Mouse (Mus musculus): ENCODE measurements around the gene Eri2. TPM values are rescaled to one million over a fixed set of nuclear protein-coding genes. Genes with fewer than 3 reads are reported as not detected.

Gene Eri2
- 1 to 10 TPM; 7.7 to 8.1 TPM for total RNA-seq (2021)

DNA sequence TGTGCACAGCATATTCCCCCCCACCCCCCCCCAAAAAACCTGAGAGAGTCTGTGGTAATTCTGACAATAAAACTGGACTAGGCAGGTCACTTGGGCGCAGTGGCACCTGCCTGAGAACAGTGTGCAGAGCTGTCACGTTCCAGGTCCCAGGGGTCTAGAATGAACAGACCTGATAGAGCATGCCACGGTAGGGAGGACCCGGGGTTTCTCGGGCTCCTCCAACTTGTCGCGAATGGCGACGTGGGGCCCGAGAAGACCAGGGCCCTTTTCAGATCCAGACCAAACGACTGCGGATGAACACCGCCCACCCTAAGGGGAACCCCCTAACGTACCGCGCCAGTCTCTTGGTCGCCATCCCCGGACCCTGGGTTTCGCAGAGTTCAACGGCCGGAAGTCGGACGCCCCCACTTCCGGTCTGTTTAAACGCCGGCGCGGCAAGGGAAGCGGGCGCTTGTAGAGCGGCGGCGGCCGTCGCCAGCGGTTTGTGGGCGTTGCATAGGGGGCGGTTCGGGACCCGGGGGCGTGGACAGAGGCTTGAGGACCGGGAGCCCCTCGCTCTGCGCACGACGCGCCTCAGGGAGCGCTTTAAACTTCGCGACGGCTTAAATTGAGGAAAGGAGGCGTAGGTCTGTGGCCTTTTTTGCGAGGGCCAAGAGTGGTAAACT is at the start of gene Eri2, which contains the start of gene Rexo5:
TSS of gene Eri2 (minus strand) at position 473 of the 665 bp plus-strand sequence.
TSS of gene Rexo5 (plus strand) at position 421 of the 665 bp plus-strand sequence.
- peak; percentile 74 to 75 for DNase-seq

DNA sequence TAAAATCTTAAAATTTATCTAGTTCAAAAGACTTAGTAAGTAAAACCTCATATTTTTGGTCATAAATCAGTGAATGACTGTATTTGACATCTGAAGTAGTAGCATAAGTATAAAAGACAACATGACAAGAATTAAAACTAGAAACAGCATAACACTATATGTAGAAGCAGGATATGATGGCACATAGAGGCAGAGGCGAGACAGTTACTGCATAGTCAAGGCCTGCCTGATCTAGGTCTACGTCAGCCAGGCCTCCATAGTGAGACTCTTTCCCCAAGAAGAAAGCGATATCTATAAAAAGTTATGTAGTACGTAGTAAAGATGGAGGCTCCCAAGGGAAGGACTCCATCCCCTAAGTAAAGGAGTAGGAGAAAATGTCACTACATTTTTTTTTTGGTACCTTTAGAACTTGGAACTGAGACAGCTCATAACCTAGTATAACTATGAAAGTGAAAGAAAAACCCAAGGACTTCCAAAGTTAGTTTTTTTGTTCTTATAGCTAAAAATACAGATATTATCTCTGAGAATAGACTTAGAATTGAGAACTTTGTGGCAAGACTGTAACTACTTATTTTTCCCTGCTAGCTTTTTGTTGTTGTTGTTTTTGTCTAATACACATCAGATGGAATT is 48.1 kb upstream of the Eri2 start:
- DNase-seq = no peak

DNA sequence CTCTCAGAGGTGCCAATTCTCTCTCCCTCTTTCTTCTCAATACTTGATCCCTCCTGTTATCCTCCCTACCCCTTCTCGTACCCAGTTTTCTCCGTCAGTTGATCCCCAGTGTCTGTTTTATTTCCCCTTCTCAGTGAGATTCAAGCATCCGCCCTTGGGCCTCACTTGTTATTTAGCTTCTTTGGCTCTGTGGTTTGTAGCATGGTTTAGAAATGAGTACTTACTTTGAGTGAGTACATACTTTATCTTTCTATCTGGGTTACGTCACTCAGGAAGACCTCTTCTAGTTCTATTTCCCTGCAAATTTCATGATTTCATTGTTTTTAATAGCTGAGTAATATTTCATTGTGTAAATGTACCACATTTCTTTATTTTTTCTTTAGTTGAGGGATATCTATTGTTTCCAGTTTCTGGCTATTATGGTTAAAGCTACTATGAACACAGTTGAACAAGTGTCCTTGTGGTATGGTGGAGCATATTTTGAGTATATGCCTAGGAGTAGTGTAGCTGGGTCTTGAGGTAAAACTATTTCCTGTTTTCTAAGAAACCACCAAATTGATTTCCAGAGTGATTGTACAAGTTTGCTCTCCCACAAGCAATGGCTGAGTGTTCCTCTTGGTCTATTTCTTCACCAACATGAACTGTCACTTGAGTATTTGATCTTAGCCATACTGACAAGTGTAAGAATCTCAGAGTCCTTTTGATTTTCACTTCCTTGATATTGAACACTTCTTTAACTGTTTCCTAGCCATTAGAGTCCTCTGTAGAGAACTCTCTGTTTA is 42.3 kb upstream of the Eri2 start:
- DNase-seq = no peak

DNA sequence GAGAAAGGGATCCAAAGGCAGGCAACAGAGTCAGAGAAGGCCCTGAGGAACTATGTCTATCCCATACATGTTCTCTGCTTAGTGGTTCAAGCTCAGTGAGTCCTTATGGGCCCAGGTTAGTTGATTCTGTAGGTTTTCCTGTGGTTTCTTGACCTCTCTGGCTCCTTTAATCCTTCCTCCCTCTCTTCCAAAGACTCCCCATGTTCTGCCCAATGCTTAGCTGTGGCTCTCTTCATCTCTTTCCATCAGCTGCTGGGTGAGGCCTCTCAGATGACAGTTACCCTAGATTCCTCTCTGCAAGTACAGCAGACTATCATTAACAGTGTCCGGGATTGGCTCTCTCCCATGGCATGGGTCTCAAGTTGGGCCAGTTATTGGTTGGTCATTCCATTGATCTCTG is 41.5 kb upstream of the Eri2 start:
- no peak for DNase-seq

DNA sequence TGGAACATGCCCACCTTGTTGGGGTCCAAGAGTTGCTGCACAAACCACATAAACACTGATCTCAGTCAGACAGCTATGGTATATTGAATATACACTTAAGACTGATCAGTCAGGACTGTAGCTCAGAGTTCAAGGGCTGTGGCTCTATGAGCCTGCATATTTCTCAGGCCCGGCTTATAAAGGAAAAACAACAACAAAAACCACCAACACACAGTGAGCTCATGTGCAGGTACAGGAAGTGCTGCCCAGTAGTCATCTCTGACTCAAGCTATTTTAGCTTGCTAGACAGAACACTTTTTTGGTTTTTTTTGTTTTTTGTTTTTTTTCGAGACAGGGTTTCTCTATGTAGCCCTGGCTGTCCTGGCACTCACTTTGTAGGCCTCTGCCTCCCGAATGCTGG is 14.9 kb upstream of the Eri2 start:
- no peak for DNase-seq

DNA sequence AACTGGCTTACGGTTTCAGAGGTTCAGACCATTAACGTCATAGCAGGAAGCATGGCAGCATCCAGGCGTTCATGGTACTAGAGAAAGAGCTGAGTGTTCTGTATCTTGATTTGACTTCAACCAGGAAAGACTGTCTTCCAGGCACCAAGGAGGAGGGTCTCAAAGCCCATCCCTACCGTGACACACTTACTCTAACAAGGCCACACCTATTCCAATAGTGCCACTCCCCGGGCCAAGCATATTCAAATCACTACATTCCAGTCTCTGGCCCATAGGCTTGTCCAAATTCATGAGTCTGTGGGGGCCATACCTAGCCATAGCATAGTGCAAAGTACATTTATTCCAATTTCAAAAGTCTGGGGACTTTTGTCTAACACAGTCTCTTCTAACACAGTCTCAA is 13.5 kb upstream of the Eri2 start:
- DNase-seq = no peak

DNA sequence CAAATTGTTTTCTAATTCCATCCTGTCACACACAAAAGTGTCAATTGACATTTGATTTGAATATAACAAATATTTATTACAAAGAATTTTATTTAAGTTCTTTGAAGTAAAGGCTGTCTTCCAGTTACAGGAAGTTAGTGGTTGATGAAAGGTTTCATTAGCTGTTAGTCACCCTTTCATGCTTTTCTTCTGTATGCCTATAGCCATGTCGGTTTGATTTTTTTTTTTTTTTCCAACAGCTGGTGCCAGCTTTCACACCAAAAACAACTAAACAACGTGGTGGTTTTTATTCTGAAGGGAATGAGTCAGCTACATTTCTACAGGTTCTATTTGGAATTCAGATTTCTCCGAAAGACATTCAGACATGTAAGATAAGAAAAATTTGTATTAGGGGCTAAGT is 7.1 kb upstream of the Eri2 start:
- DNase-seq = no peak

DNA sequence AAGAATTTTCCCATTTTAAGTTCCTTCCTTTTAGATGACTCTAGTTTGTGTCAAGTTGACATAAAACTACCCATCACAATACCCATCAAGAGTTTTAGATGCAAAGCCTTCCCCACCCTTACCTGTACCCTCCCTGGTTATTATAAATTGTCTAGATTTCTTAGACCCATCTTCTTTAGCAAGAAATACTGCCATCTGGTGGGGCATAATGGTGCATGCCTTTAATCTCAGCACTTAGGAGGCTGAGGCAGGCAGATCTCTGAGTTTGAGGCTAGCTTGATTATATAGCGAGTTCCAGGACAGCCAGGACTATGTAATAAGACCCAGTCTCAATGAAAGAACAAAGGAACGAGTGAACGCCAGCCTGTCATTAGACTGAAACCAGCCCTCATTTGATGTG is 6.6 kb upstream of the Eri2 start:
- no peak for DNase-seq

DNA sequence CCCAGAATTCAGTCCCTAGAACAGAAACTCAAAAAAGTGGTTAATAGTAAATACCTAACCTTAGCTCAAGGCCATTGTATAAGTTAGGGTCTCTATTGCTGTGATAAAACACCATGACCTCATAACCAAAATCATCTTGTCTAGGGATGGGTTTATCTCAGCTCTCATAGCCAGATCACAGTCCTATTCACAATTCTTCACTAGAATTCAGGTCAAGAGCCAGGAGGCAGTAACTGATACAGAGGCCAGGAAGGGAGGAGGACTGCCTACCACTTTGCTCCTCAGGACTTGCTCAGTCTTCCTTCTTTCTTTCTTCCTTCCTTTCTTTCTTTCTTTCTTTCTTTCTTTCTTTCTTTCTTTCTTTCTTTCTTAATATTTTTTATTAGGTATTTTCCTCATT is 1.5 kb upstream of the Eri2 start:
- DNase-seq = no peak

DNA sequence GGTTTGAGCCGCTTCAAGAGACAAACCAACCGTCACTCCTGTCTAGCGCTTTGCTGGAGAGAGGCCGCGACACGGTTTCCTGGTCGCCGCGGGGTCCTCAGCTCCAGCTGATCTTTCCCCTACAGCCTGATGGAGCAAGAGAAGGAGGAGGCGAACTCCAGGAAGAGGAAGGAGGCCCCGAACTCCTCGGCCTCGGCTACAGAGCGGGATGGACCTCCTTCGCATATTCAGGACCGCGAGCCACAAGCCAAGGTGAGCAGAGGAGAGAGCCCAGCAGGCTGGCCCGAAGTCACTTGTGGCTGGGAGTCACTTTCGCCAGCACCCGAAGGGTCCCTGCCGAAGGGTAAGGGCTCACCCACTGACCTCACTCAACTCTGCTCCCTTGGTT is 387 bp upstream of the Eri2 start:
- no peak for DNase-seq

DNA sequence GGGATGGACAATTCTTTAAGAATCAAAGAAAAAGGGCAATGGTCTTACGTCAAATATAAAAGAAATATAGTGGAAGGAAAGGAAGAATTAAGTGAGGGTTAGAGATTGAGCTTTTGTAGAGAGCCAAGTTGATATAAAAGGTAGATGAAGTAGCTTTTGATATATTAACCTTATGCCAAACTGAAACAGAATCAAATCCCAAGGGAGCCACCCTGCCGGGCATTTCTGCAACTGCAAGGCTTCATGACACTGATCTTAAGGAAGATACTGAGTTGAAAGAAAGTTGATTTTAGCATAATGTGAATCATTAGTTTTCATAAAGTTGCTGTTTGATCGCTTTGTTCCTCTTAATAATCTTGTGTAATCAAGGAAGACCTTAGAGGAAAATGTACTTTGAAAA is 4.8 kb downstream of the Eri2 start:
- no peak for DNase-seq

DNA sequence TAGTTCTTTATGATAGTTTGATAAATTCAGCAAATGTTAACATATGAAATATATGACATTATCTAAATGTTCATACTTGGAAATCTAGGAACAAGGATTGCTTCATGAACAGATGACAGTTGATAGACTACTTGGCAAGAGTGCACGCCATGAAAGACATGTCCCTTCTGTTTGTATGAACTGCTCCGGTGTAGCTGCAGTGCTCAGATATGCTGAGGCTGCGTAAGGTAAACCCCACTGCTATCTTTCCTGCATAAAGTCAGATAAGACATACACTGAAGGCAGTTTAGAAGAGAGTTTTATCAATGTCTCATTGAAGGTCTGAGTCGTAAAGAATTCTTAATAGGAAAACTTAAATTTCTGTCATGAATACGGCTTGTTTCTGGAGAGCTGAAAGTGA is 8.9 kb downstream of the Eri2 start:
- DNase-seq = no peak

DNA sequence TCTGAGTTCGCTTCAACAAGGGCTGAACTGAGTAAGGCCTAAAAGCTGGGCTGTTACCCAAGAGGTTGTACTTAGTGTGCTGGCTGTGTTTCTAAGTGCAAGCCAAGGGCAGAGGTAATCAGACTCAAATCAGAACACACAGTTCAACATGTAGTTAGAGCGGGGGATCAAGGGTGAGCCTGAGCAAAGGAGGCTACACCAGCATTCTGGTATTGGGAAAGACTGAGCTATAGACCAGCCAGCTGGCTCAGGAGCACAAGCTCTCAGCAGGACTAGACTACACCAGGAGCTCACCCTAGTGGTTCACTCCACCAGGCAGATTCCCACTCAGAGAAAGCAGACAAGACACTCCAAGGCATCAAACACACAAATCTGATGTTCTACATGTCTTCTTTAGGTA is 10.4 kb downstream of the Eri2 start:
- no peak for DNase-seq

DNA sequence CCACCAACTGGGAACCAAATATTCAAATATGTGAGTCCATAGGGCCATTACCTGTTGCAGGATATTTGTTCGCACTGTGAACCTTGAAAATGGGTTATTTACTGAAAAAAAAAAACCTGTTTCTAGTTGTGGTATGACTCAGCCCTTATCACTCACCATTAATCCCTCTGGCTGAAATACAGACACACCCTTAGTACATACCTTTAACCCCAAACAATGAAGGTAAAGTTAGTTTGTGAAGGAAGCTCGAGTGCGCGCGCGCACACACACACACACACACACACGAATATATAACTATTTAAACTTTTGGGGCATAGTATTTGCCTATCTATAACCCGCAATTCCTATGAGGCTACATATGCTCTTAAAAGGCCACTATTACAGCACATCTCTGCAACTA is 24.0 kb downstream of the Eri2 start:
- no peak for DNase-seq

DNA sequence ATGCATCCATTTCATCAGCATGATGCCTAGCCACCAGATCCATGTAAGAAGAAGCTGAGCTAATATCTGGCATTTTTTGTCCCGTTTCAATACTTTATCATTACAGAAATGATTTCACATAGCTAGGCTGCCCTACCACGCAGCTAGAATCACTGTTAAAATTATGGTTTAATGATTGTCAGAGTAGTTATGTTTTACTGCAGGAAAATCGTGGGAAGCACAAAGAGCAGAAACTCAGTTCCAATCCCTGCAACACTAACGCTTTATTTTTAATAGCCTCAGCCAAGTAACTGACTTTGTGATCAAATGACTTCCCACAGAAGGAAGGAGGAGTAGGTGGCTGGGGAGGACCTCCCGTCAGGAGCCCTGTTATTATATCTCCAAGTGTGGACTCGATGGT is 26.9 kb downstream of the Eri2 start:
- no peak for DNase-seq

DNA sequence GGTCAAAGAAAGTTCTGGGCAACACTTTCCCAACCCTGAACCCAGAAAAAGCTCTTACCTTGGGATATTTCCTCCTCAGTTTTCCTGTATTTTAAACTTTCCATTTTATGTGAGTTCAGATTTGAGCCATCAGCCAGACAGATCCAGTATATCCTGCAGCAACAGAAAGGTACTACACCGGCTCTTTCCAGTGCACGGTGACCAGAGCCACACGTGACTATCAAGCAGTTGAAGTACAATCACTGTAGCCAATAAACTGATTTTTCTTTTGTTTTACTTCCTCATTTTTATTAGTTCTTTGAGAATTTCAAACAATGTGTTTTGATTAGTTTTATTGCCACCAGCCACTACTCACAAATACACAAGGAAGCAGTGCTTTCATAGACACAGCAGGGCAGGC is 29.5 kb downstream of the Eri2 start:
- DNase-seq = no peak

DNA sequence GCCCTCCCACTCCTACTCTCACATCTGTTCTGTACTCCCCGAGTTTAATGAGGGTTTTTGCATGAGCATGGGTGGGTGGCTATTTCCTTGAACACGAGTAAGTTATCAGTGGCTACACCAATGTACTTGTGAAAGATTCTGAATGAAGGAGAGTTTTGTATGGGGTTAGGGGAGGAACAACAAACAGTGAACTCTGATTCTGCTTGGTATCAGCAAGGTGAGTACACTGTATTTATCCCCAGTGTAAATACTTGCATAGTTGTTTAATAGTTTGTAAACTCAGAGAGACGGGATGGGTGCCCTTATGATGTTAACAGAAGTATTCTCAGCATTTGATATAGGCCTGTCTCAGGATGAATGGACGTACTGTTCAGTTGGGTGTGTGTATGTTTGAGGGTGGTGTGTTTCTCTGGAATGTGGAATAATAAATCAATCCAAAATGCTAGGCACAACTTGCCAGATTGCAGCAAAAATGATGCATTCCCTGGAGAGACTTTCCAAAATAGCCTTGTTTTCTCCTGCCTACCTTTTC is 31.6 kb downstream of the Eri2 start:
- DNase-seq = no peak

DNA sequence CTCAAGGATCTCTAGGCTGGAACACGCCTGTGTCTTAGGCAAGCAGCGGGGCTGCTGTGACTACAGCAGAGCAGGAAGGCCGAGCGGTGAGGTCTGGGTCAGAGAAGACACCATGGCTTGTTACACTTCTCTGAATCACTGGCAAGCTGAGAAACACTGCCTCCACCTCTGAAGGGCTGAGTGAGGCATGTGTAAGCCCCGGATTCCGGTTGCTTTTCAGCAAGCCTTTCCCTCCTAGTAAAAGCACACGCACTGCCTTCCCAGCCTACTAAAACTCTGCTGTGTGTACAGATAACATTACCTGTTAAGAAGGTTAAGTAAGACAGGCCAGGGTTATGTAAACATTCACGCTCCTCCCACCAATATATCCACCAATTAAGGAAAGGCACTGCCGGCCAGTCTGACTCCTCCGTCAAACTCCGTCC is 33.3 kb downstream of the Eri2 start, which contains the start of gene Acsm3:
TSS of gene Acsm3 (plus strand) at position 397 of the 425 bp plus-strand sequence.
- no peak for DNase-seq

DNA sequence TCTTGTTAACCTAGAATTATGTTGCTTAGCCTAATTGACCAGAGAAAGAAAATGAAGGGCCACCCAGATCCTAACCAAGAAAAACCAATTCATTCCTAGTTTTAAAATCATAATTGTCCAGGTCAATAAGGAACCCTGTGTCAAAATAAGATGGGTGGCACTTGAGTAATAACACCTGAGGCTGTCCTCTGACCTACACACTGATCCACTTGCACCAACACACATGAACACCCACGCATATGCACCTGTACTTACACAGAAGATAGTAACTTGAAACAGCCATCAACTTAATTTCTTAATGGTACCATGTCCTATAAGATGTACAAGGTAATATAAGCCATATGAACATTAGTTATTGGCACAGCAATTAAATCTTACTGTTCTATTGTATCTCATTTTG is 40.2 kb downstream of the Eri2 start:
- no peak for DNase-seq

DNA sequence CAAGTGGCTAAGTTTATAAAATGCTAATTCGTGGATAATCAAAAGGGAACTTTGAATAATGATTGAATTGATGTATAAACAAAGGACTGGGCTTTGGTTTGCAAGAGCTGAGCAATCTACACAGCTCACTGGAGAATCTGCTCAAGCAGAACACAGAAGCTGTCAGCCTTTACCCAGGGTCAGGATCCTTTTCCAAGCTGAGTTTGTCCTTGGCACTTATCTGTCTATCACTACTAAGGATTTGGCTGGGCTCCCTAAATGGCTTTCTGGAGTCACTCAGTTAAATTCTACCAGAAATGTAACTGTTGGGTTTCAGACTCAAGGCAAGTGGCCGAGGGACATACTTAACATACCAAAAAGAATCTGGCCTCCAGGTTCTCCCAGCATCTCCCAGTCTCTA is 43.9 kb downstream of the Eri2 start:
- DNase-seq = no peak

DNA sequence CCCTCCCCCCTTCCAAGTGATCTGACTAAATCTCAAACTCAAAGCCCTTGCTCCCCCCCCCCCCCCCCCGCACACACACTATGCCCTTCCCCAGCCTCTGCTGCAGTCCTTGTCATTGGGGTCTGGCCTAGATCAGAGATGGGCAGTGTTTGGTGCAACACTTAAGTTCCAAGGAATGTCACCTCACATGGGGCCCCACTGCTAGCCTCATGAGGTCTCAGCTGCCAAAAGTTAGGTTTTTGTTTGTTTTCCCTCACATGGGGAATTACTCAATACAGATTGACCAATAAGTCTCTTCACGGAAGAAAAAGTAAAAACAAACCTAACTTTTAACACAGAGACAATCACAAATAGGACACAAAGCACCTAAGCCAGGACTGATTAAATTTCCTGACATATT is 45.1 kb downstream of the Eri2 start:
- DNase-seq = no peak

DNA sequence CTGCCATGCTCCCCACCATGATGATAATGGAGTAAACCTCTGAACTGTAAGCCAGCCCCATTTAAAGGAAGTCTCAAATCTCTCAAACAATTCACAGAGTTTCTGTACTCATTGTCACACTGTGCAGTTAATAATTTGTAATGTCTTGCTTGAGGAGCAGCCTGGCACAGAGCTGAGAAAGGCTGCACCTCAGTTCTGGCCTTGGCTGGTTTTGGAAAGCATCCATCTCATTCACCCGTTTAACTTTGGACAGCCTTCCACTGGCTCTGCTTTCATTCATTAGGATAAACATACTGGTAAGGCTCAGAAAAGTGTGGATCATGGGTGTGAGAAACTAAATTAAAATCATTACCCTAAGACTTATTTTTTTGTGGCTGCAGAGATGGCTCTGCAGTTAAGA is 48.0 kb downstream of the Eri2 start:
- DNase-seq = no peak

DNA sequence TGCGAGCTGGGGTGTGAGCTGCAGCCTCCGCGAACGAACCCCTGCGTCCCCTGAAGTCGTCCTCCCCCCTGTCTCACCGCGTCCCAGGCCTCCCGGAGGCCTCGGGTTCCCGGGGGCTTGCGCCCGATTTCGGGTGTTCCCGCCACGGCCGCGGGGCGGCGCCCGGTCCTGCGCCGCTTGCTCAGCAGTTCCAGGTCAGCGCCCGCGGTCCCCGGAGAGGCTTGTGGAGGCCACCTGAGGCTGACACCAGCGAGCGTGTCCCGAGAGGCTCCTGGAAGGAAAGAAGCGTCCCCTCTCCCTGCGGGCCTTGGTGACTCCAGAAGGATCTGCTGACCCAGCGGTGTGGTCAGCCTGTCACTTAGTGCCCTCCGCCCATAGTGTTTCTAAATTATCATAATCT is 49.5 kb downstream of the Eri2 start:
- no peak for DNase-seq

All from layer of hippocampus, postnatal 36 days (tissue).